Mouse (Mus musculus): ENCODE measurements around the gene Sipa1l2. TPM values are rescaled to one million over a fixed set of nuclear protein-coding genes. Genes with fewer than 3 reads are reported as not detected.

The Sipa1l2 gene
- polyA plus RNA-seq, 1 experiment from 2014 or later = 7.6 TPM

DNA sequence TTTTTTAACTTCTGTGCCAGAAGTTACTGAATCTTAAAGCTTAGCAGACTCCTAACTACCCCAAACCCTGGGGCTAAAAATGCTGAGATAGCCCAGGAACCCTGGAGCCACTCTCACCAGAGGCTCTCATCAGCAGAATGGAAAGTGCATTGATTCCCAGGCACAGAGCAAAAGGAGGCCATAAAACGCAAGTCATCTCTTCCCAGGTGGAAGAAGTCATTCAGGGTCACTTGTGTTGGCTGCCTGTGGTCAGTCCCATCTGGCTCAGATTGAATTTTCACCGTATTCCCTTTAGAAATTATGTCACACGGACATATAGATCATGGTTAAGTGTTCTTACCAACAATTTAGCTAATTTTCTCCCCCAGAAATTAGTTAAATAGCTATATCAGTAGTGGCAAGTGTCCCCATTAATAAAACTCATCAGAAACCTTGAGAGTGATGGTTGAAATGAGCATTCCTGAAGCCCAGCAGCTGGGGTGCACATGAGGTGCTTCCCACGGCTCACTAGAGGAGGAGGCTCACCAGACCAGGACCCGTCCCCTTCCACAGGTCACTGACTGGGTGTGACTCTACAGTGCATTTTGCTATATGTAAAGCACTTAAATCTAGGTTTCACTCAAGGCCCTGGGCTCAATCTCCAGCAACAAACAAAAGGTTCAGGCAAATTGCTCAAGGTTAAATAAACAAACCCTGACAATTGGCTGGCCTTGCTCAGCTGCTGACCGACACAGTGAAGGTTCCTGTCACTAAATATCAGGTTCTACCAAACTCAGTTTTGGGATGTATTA lies 53.3 kb downstream of the Sipa1l2 start:
- H3K4me3 ChIP-seq (replicated peaks) = no peak overlapping the region
- 54% methylated on average over 6 of the region's 6 CpGs for WGBS
- no peaks in the 10 kb centered on the region for H3K36me3 ChIP-seq
- no peak for ATAC-seq
- H3K9me3 ChIP-seq = no peaks in the 10 kb centered on the region
- H3K27me3 ChIP-seq (replicated peaks) = no peaks in the 10 kb centered on the region
- H3K9ac ChIP-seq = no peak overlapping the region
- H3K4me2 ChIP-seq (replicated peaks) = no peak overlapping the region
- H3K4me1 ChIP-seq (replicated peaks) = peaks cover 35% of the 10 kb centered on the region
- H3K27ac ChIP-seq = no peak overlapping the region

DNA sequence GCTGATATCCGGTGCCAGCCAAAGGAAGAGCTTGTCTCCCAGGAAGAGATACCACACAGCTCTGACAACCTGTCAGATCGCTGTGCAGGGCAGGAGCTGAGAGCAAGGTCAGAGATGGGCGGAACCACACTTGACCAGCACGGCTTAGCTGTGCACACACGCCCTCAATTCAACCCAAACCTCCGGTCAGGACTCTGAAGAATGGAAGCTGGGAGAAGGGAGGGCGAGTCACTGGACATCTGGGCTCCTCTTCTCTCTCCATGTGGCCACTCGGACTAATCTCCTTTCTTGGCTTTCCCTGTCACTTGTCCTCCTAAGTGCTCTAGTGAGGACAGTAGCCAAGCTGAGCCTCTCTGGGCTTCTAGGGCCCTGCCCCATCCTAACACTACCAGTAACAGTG lies 53.9 kb downstream of the Sipa1l2 start:
- Histone ChIP-seq H3K36me3 (no peaks in the 10 kb centered on the region), H3K9ac (no peak overlapping the region), H3K4me3 (replicated peaks) (no peak overlapping the region), H3K27me3 (replicated peaks) (no peaks in the 10 kb centered on the region), H3K9me3 (no peaks in the 10 kb centered on the region), H3K27ac (no peak overlapping the region), H3K4me1 (replicated peaks) (peaks cover 39% of the 10 kb centered on the region), H3K4me2 (replicated peaks) (no peak overlapping the region)
- 62% methylated on average over 8 of the region's 8 CpGs for WGBS
- no peak for ATAC-seq

DNA sequence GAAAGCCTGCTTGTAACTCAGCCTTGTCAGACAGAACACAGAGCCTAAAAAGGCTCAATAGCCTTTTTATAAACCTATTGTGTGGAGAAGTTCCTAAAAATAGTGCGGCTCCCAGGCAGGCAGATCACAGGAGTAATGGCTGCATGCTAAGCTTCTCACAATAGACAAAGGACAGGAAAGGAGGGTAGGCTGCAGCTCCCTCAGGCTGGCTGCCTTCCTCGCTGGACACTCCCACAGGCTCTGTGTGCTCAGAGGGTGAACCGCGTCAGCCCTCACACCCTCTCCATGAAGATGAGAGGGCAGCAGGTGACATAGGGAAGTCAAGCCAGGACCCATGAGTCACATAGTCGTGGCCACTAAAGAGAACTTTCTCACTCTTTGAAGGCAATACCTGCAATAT lies 55.7 kb downstream of the Sipa1l2 start:
- peak; percentile 65 for ATAC-seq
- no peak overlapping the region for H3K9ac ChIP-seq

DNA sequence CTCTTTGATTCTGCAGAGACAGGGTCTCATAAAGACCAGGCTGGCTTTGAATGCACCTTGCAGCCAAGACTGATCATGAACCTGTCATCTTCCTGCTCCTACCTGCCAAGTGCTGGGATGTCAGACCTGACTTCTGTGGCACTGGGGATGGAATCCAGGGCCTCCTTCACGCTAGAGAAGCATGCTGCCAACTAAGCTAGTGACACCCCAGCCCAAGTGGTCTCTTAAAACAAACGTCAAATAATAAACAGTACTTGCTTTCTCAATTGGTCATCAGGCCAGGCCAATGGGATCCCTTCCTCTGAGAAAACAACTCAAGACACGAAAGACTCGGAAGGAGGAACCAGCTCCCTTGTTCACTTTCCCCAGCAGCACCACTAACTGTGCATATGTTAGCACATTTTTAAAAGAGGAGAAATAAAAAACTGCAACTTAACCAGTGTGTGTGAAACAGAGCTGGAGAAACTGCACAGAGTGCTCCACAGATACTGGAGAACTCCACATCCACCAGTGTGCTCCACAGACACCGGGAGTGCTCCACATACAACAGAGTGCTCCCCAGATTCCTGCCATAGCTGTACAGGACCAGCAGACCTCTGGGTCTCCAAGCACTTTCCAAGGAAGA lies 56.3 kb downstream of the Sipa1l2 start:
- no peak for ATAC-seq
- H3K27ac ChIP-seq = peak overlapping the region; percentile 70

More for the DNA sequence above, 55.7 kb downstream of the Sipa1l2 start:
- H3K9me3 ChIP-seq = no peaks in the 10 kb centered on the region
- H3K4me2 ChIP-seq (replicated peaks) = no peak overlapping the region
- H3K27me3 ChIP-seq (replicated peaks) = no peaks in the 10 kb centered on the region
- 25% methylated on average over 5 of the region's 5 CpGs for WGBS
- no peaks in the 10 kb centered on the region for H3K36me3 ChIP-seq
- H3K27ac ChIP-seq = peak overlapping the region; percentile 70
- H3K4me1 ChIP-seq (replicated peaks) = peaks cover 45% of the 10 kb centered on the region
- no peak overlapping the region for H3K4me3 ChIP-seq (replicated peaks)

DNA sequence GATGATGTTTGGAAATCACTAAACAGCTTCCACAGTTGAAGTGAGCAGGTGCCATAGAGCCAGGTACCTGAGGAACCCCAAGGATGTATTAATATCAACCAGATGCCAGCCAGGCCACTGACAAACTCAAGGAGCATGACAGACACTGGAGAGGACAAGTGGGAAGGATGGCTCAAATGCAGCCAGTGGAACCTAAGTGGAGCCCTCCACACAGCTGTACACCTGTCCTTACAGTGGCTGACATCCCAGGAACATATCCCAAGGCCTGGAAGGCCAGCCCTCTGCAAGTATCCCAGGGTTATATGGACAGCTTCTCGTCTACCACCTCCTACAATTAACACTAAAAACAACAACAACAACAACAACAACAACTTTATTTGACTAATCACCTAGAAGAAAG lies 57.0 kb downstream of the Sipa1l2 start:
- Histone ChIP-seq H3K27ac (no peak overlapping the region), H3K4me1 (replicated peaks) (peaks cover 35% of the 10 kb centered on the region), H3K36me3 (no peaks in the 10 kb centered on the region), H3K4me3 (replicated peaks) (no peak overlapping the region), H3K9ac (no peak overlapping the region), H3K9me3 (no peaks in the 10 kb centered on the region), H3K4me2 (replicated peaks) (no peak overlapping the region), H3K27me3 (replicated peaks) (no peaks in the 10 kb centered on the region)
- 91% methylated on average over 1 of the region's 1 CpGs for WGBS
- ATAC-seq = no peak

More for the DNA sequence above, 56.3 kb downstream of the Sipa1l2 start:
- Histone ChIP-seq H3K36me3 (no peaks in the 10 kb centered on the region), H3K27me3 (replicated peaks) (no peaks in the 10 kb centered on the region), H3K9ac (no peak overlapping the region), H3K9me3 (no peaks in the 10 kb centered on the region), H3K4me2 (replicated peaks) (no peak overlapping the region), H3K4me3 (replicated peaks) (no peak overlapping the region), H3K4me1 (replicated peaks) (peaks cover 41% of the 10 kb centered on the region)
- 46% methylated on average over 5 of the region's 5 CpGs for WGBS

DNA sequence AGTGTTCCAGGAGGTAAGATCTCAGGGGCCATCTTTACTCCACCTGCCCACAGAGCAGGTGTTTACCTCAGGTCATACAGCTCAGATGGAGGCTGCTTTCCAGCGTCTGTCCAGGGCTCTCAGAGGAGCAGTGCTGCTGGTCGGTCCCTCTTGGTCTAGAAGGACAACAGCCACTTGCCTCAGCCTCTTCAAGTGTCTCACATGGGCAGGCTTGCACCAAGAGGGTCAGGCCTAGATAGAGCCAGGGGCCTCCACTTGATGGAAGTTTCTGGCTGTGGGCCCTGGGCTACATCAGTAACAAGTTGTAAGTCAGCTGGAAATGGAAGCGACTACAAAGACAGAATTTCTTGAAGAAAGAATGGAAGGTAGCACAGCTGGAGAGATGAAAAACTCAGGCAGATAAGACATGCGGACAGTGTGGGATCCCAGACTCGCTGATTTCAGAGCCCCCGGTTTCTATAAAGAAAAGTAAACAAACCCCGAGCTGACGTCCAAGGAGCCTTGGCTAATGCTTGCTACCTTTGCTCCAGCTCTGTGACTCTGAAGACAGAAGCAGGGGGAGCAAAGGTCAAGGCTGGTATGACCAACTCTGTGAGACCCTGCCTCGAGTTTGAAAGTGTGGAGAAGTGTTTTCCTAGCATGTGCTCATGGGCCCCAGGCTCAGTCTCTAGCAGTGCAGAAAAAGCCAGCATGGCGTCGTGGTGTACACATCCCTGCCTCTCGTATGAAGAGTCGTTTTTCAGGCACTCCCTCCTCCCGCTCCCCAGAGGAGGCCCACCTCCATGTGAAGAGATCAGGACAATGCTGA lies 58.5 kb downstream of the Sipa1l2 start:
- WGBS = 39% methylated on average over 14 of the region's 14 CpGs
- H3K4me3 ChIP-seq (replicated peaks) = no peak overlapping the region
- peaks cover 32% of the 10 kb centered on the region for H3K4me1 ChIP-seq (replicated peaks)
- ATAC-seq = peak; percentile 39
- H3K4me2 ChIP-seq (replicated peaks) = no peak overlapping the region
- H3K27me3 ChIP-seq (replicated peaks) = no peaks in the 10 kb centered on the region
- H3K27ac ChIP-seq = no peak overlapping the region
- no peaks in the 10 kb centered on the region for H3K36me3 ChIP-seq
- no peaks in the 10 kb centered on the region for H3K9me3 ChIP-seq
- no peak overlapping the region for H3K9ac ChIP-seq

DNA sequence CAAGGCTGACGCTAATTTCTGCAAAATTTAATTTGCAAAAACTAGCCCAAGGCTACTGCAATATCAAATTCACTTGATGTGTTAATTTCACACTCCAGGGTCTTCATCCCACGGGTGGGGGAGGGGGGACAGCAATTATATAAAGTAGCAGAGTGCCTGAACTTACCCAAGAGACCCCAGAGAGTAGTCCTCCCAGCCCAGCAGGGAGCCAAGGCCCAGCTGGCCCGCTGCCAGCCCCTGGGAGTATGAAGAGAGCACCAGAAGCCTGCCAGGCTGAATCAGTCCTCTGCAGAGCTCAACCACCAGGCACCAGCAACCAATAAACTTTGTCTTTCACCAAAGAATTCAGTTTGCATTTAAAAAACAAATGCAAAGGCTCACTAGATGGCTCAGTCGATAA lies 59.8 kb downstream of the Sipa1l2 start:
- no peak for ATAC-seq
- Histone ChIP-seq H3K9ac (no peak overlapping the region), H3K4me3 (replicated peaks) (no peak overlapping the region), H3K36me3 (no peaks in the 10 kb centered on the region), H3K4me2 (replicated peaks) (no peak overlapping the region), H3K4me1 (replicated peaks) (peaks cover 33% of the 10 kb centered on the region), H3K9me3 (no peaks in the 10 kb centered on the region), H3K27ac (no peak overlapping the region), H3K27me3 (replicated peaks) (no peaks in the 10 kb centered on the region)
- WGBS = 49% methylated on average over 4 of the region's 4 CpGs

DNA sequence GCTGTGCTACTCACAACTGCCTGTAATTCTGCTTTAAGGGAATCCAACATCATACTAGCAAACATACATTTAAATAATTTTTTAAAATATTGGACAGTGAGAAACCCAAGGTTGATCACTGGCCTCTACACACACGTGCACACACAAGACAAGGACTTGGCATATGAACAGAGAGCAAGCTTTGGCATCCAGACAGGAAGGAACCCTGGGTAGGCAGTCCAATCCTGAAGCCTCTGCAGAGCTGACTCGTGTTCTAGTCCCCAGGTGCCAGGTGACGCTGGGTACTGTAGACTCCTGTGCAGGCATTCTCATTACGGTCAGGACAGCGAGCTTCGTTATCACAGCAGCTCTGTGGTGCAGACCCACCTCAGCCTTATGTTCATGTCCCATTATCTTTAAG lies 60.4 kb downstream of the Sipa1l2 start:
- H3K27me3 ChIP-seq (replicated peaks) = no peaks in the 10 kb centered on the region
- H3K9ac ChIP-seq = no peak overlapping the region
- H3K4me3 ChIP-seq (replicated peaks) = no peak overlapping the region
- H3K9me3 ChIP-seq = no peaks in the 10 kb centered on the region
- WGBS = 86% methylated on average over 6 of the region's 6 CpGs
- no peaks in the 10 kb centered on the region for H3K36me3 ChIP-seq
- no peak overlapping the region for H3K27ac ChIP-seq
- no peak overlapping the region for H3K4me2 ChIP-seq (replicated peaks)
- ATAC-seq = no peak
- H3K4me1 ChIP-seq (replicated peaks) = peaks cover 34% of the 10 kb centered on the region

DNA sequence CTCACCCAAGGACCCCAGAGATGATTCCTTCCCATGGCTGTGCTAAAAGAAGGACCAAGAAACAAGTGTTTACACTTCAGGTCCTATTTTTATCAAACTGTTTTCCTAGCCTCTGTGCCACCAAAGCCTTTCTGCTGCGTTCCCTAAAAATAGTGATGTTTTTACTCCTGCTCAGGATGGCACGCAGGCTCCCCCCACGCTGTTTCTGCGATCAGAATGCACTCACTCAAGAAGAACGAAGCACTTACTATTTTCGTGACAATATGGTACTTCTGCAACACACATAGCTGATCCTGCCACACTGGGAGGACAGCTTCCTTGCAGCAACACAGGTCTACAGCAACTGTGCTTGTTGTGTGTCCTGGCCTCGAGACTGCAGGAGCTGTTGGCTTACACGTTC lies 62.3 kb downstream of the Sipa1l2 start:
- no peak for ATAC-seq
- H3K4me2 ChIP-seq (replicated peaks) = no peak overlapping the region
- WGBS = 76% methylated on average over 8 of the region's 8 CpGs
- H3K36me3 ChIP-seq = no peaks in the 10 kb centered on the region
- H3K4me3 ChIP-seq (replicated peaks) = no peak overlapping the region
- H3K9me3 ChIP-seq = no peaks in the 10 kb centered on the region
- H3K9ac ChIP-seq = no peak overlapping the region
- no peaks in the 10 kb centered on the region for H3K27me3 ChIP-seq (replicated peaks)
- no peak overlapping the region for H3K27ac ChIP-seq
- peaks cover 28% of the 10 kb centered on the region for H3K4me1 ChIP-seq (replicated peaks)

DNA sequence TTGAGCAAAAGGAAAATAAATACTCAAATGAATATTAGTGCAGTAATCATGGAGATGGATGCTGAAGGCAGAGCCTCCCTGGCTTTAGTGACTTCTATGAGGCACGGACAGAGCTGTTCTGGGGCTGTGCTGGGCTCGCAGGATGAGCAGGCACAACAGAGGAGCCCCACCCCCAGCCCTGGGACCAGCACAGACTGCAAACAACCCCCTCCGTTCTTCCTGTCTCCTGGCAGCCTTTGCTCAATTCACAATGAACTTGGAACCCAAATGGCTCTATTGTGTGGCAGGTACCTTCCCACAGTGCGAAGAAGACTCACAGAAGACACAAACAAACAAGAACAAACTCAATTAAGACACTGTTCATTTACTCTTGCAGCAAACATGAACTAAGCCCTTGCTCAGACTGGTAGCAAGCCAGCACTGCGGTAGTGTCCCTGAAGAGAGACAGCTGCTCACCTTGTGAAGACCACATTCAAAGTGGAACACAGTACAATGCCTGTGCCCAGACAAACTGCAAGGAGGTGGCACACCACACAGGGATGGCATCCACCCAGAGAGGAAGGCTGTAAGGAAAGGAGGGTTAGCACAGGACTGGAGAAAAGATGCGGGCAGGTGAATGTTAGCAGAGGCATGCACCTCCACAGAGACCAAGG lies 64.9 kb downstream of the Sipa1l2 start:
- Histone ChIP-seq H3K27me3 (replicated peaks) (no peaks in the 10 kb centered on the region), H3K36me3 (no peaks in the 10 kb centered on the region), H3K9ac (no peak overlapping the region), H3K9me3 (no peaks in the 10 kb centered on the region), H3K4me1 (replicated peaks) (peaks cover 14% of the 10 kb centered on the region), H3K27ac (no peak overlapping the region), H3K4me2 (replicated peaks) (no peak overlapping the region), H3K4me3 (replicated peaks) (no peak overlapping the region)
- WGBS = 37% methylated on average over 6 of the region's 6 CpGs
- ATAC-seq = 0 out of 2 replicates have a peak, but pooled peaks have one; percentile 41

DNA sequence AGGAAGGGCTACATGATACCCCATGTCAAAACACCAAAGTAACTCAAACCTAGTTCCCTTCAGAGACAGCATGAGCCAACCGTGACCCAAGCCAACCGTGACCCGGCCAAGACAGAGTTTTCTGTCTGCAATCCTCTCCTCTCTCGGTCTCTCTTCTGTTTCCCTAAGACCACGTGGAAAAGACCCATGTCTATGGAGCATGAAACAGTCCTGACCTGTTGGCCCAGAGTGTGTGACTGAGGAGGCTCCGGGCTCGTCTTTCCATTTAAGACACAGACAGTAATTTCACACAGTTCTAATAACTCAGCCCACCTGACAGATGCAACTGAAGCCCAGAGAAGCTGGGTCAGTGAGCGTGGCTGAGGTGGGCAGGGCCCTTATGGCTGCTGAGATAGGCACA lies 65.8 kb downstream of the Sipa1l2 start:
- Histone ChIP-seq H3K4me1 (replicated peaks) (peaks cover 16% of the 10 kb centered on the region), H3K9ac (no peak overlapping the region), H3K27ac (no peak overlapping the region), H3K4me3 (replicated peaks) (no peak overlapping the region), H3K36me3 (no peaks in the 10 kb centered on the region), H3K4me2 (replicated peaks) (no peak overlapping the region), H3K27me3 (replicated peaks) (no peaks in the 10 kb centered on the region), H3K9me3 (no peaks in the 10 kb centered on the region)
- WGBS = 83% methylated on average over 8 of the region's 8 CpGs
- ATAC-seq = no peak

DNA sequence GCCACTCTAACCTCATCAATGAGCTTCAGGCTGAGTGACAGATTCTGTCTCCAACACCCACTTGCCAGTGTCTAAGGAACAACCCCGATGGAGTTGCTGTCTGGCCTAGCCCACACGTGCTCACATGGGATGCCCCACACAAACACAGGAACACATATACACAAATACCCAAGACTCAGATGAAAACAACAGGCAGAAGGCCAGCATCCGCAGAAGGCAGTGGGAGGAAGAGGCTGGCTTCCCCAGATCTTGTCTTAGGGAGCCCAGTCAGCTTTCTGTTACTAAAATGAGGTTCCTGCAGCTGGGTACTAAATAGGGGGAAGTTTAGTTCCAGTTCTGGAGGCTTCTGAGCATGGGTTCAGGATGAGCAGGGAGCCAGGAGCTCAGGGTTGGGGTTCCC lies 66.8 kb downstream of the Sipa1l2 start:
- Histone ChIP-seq H3K4me3 (replicated peaks) (no peak overlapping the region), H3K36me3 (no peaks in the 10 kb centered on the region), H3K4me1 (replicated peaks) (peaks cover 21% of the 10 kb centered on the region), H3K9ac (no peak overlapping the region), H3K27ac (no peak overlapping the region), H3K9me3 (no peaks in the 10 kb centered on the region), H3K4me2 (replicated peaks) (no peak overlapping the region), H3K27me3 (replicated peaks) (no peaks in the 10 kb centered on the region)
- WGBS = 81% methylated on average over 3 of the region's 3 CpGs
- ATAC-seq = no peak
